Mouse (Mus musculus): ENCODE results near the gene Gnptg.
A peak's percentile ranks its signal among the peaks of the same experiment; 100 is the strongest.

Gene Gnptg

GRCm38 (mm10) chr17:25239695-25240636 lies at the start of gene Gnptg, which contains the start of gene Tsr3:
TSS of gene Gnptg (minus strand) at chr17:25240124.
TSS of gene Tsr3 (plus strand) at chr17:25240170.
- DNase-seq = peak; percentile 88 to 91

GRCm38 (mm10) chr17:25288842-25289241 lies 48.9 kb upstream of the Gnptg start:
- DNase-seq = peak in 1 of 2 experiments; percentile 55

DNA sequence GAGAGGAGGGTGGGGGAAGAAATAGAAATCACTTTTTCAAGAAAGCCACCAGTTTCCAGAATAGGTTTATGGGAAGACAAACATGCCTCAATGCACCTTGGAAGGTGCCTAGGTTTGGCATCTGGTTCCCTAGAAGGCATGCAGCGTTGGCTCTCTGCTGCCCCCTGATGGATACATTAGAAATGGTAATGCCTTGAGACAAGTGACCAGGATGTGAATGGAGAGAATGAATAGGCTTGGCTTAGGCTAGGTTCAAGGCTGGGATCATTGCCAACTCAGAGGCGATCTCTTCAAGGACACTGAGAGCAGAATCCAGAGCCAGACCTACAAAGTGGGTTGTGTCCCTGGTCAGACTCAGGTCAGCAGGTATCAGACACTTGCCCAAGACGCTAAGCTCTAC lies 45.1 kb upstream of the Gnptg start:
- DNase-seq = peak; percentile 40 to 77

DNA sequence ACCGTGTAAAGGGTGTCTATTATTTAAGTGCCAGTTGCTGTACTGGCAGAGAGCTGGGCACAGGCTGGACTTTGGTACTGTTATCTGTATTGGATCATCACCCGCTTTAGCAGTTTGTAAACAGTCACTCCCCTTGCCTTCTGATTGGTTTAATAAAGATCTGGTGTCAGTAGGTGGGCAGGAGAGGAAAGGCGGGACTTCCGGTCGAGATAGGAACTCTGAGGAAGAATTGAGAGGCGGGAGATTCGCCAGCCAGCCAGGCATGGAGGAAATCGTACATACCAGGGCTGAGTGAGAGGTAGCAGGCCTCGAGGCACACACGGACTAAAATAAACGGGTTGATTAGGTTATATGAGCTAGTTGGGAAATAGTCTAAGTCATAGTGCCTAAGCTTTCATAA lies 42.2 kb upstream of the Gnptg start:
- peak; percentile 62 to 71 for DNase-seq

- no peak for DNase-seq
These were observed 35.9 kb upstream of the Gnptg start for GRCm38 (mm10) chr17:25275833-25276232.

GRCm38 (mm10) chr17:25274571-25275346 lies 34.8 kb upstream of the Gnptg start, which contains the start of gene Ube2i:
TSS of gene Ube2i (minus strand) at chr17:25274622.
- no peak for DNase-seq

DNA sequence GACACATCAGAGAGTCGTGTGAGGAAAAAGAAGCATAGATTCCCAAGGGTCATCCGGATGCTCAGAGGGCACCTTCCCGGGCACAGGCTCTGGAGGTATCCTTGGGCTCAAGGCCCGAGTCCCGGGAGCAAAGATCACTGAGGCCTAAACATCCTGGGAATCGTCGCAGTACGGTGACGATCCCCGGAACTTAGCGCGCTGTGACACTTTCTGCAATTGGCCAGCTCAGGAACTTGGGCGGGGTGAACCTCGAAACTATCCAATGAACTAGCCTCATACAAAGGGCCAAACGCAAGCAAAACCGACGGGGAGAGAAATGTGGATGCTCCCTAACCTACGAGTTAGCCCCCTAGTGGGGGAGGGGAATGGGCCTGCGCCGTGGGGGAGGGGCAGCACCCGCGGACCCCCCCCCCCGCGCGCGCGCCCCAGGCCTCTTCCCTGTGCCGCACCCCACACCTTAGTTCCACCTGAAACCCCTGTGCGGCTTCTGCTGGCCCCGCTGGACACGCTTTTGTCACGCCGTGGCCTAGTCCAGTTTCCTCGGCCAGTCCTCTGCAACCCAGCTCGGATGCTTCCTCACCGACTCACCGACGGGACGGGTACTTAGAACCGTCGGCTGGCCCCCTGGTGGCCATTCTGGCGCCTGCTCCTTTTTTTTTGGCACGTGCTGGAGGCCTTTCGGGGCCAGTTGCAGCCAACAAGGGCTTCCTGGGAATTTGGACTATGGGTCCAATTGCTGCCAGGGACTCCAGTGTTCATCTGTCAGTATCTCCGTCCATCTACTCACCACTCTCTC lies 34.0 kb upstream of the Gnptg start:
- peak; percentile 98 for DNase-seq

- peak in 1 of 2 experiments; percentile 94 for DNase-seq
These were observed 33.2 kb upstream of the Gnptg start for GRCm38 (mm10) chr17:25272951-25273705.

DNA sequence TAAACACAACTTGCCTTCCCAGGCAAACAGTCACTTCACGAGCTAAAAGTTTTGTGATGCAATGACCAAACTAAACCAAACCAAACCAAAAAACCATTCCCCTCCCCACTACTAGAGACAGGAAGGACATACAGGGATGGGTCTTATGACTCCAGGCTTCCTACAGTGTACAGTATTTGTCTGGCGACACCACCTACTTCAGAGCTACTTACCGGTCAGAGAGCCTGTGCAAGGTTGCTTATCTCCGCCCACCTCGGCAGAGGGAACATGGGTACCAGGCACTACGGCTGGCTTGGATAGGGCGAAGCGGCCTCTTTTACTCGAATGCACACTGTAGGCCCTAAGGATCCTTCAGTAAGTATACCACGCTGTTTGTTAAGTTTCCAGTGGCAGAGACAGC lies 32.4 kb upstream of the Gnptg start:
- DNase-seq = peak; percentile 41 to 60

- DNase-seq = no peak
These were observed 30.9 kb upstream of the Gnptg start for GRCm38 (mm10) chr17:25270795-25271335.

DNA sequence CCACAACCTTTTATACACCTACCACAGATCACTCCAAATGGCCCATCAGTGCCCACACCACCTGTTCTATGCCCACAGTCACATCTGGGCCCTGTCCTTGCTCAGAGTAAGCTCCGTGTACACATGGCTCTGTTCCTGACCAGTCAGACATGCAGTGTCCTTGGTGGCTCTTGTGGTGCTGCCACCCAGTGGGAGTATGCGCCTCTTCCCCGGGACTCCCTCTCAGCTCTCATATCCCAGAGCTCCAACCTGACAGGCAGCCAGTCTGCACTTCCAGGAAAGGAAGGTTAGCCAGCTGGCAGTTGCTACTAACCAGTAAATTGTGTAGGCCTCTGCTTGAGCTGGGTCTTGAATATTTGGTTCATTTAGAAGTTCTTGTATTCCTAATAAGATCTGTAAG lies 24.5 kb upstream of the Gnptg start:
- DNase-seq = no peak

DNA sequence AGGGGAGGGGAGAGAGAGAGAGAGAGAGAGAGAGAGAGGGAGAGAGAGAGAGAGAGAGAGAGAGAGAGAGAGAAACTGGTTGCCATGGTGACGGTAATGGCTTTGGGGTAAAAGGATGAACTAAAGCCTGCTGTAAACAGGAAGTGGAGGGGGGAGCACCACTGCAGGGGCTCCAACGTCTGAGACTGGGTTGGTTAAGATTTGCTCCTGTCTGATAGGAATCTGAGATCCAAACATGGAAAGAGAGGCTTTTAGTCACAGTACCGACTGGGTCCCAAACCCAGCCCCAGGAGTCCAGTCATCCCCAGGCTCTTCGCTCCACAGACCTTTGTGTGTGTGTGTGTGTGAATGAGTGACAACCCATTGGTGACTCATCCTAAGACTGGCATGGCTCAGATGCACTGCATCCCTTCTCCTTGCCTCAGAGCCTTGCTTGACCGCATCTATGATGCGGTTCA lies 17.9 kb upstream of the Gnptg start:
- DNase-seq = no peak

GRCm38 (mm10) chr17:25256140-25256754 lies 16.3 kb upstream of the Gnptg start, which contains the start of gene Baiap3:
TSS of gene Baiap3 (minus strand) at chr17:25256364.
- peak; percentile 47 to 49 for DNase-seq

DNA sequence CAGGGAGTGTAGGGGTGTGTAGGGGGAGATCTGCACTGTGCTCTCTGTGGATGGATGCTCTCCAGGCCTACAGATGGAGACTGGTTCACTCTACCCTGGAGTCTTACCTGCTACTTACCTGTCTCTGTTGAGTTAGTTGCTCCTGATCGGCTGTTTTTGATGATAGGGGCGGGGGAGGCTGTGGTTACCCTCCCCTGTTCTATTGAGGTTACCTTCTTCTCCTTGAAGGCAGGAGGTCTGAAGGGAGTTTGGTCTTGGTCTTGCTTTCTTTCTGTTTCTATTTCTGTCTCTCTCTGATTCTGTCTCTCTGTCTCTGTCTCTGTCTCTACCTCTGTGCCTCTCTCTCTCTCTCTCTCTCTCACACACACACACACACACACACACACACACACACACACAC lies 15.2 kb upstream of the Gnptg start:
- DNase-seq = no peak

DNA sequence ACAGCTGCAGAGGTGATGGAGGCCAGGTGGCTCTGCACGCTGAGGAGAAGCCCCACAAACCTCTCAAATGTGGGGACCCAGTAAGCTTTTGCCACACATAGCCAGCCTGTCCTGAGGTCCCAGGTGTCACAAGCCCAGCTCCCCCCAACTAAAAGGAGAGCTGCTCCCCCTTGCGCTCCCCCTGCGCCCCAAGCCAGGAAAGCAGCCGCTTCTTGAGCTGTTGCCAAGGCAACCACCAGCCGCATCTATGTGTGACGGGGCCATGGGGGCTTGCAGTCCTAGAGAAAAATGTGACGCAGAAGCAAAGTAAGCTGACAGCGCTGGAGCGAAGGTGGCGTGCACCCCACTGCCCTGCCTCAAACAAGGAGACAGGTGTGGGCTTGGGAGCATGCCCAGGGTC lies 13.8 kb upstream of the Gnptg start:
- DNase-seq = no peak

DNA sequence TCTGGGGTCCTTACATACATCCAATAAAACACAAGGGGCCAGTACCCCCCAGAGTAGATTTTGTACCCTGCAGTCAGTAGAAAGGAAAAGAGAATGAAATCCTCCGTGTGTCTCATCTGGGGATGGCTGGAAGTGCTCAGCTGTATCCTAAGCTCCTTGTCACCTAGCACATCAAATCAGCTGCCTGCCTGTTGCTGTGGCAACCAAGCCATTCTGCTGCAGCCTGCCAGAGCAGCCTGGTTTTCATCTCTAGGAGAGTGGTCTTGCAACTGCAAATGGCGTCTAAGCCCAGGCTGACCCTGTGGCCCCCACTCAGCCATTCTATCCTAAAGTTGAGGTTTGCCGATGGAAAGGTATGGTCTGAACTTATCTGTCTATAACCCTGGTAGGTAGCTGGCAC lies 12.7 kb upstream of the Gnptg start:
- no peak for DNase-seq

DNA sequence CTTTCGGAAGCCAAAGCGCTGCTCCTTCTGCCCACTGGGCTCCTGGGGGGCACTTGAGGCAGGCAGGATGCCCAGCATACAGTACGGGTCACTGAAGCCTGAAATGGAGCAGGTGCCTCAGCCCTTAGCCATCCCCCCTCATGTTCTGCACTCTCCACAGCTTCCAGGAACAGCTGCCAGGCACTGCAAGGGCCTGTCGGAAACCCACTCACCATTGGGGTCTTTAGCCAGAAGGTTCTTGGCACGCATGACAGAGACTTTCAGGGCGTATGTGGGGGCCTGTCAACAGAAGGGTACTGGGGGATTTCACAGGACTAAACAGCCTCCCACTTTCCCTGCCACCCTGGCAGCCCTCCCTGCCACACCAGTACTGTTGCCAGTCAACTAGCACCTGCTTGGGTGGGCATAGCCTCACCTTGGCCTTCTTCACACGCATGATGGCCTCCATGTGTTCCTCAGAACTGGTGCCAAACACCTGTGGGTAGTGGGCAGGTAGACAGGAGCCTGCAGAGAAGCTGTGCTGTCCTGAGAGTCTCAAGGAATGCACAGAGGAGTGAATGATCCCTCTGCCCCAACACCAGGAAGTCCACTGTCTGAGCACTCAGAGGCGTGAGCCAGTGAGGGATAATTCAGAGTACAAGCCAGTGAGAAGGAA lies 10.4 kb upstream of the Gnptg start:
- DNase-seq = no peak

- no peak for DNase-seq
These were observed 8.3 kb upstream of the Gnptg start for GRCm38 (mm10) chr17:25248033-25248750.

DNA sequence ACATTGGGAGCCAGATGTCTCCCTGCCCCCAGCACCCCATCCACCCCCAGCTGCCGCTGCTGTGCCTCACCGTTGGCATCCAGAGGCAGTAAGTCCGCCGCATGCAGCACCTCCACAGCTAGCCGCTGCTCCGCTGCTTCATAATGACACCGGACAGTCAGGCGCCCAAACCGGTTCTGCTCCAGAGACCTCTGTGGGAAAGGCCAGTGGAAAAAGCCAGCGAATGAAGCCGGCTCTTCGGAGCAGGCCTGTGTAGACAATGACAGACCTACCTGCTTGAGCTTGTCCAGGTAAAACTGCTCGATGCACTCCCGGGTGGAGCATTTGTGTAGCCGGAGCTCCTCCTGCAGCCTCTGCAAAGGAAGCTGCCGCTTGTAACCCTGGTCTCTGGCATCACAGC lies 4.3 kb upstream of the Gnptg start:
- no peak for DNase-seq

Data from lung, postnatal 4 days (tissue).